Comparison of ENCODE assay signal across 14 mouse cellular contexts in genomic region chr17:28034986-28035385, GRCm38 (mm10). TPM values are rescaled to one million over a fixed set of nuclear protein-coding genes. Genes with fewer than 3 reads are reported as not detected.
DNase-seq lines count a peak whose midpoint lies in the region; ATAC-seq and TF ChIP-seq lines count a peak whose summit lies in the region.
"Had no signal": no experiment of that assay in that cellular context is flagged by ENCODE, and none has a peak within 500 bp of the region (broad histone marks: within the 10 kb centered on the region; RNA-seq: fewer than 3 reads in every experiment).

No protein-coding gene starts in this region.

- H3K9me3 ChIP-seq in stomach, embryonic 16.5 days (replicated peaks; ENCODE audit: control insufficient read depth, low read length), result no peaks in the 10 kb centered on the region
- no peaks in the 10 kb centered on the region for H3K9me3 ChIP-seq in stomach, postnatal 0 days (ENCODE audit: control insufficient read depth, low read length)
- H3K9me3 ChIP-seq in lung, embryonic 15.5 days, result no peaks in the 10 kb centered on the region
- H3K9me3 ChIP-seq: embryonic facial prominence, embryonic 15.5 days; limb, embryonic 13.5 days had no signal

- 60% methylated on average over 8 of the region's 8 CpGs for WGBS in stomach, embryonic 16.5 days
- 50% methylated on average over 8 of the region's 8 CpGs for WGBS in stomach, postnatal 0 days
- 47% methylated on average over 8 of the region's 8 CpGs for WGBS in lung, embryonic 15.5 days

- no peak overlapping the region for H3K4me2 ChIP-seq in stomach, embryonic 16.5 days (ENCODE audit: low read depth, low read length)
- no peak overlapping the region for H3K4me2 ChIP-seq in stomach, postnatal 0 days (replicated peaks; ENCODE audit: low read depth)
- H3K4me2 ChIP-seq in lung, embryonic 15.5 days, result no peak overlapping the region
- H3K4me2 ChIP-seq: embryonic facial prominence, embryonic 15.5 days; limb, embryonic 13.5 days had no signal

- 0 out of 2 replicates have a peak overlapping the region, but pooled peaks have one; percentile 2 for H3K9ac ChIP-seq in stomach, embryonic 16.5 days (ENCODE audit: low read length)
- no peak overlapping the region for H3K9ac ChIP-seq in stomach, postnatal 0 days (ENCODE audit: low read length)
- H3K9ac ChIP-seq in lung, embryonic 15.5 days, result no peak overlapping the region
- H3K9ac ChIP-seq: embryonic facial prominence, embryonic 15.5 days; limb, embryonic 13.5 days had no signal

- no peak overlapping the region for H3K4me3 ChIP-seq in stomach, embryonic 16.5 days (replicated peaks; ENCODE audit: low read length)
- H3K4me3 ChIP-seq in stomach, postnatal 0 days (ENCODE audit: low read depth, low read length), result no peak overlapping the region
- no peak overlapping the region for H3K4me3 ChIP-seq in lung, embryonic 15.5 days
- H3K4me3 ChIP-seq: embryonic facial prominence, embryonic 15.5 days; limb, embryonic 13.5 days had no signal

- H3K27ac ChIP-seq in stomach, embryonic 16.5 days (ENCODE audit: low read length), result no peak overlapping the region
- H3K27ac ChIP-seq in stomach, postnatal 0 days (replicated peaks), result no peak overlapping the region
- H3K27ac ChIP-seq in lung, embryonic 15.5 days, result peak overlapping the region; percentile 83
- H3K27ac ChIP-seq: embryonic facial prominence, embryonic 15.5 days; limb, embryonic 13.5 days; macrophage had no signal

- TF ChIP-seq CTCF in stomach, postnatal 0 days (IDR thresholded peaks at IDR 0.05; ENCODE audit: low read depth), result no peak

- peaks cover 12% of the 10 kb centered on the region; the same call in 1 of the 2 replicates for H3K4me1 ChIP-seq in stomach, embryonic 16.5 days (ENCODE audit: control insufficient read depth, insufficient read depth, low read length)
- 0 out of 2 replicates have a peak, but pooled peaks cover 2% of the 10 kb centered on the region for H3K4me1 ChIP-seq in stomach, postnatal 0 days (replicated peaks; ENCODE audit: control insufficient read depth, insufficient read depth)
- peaks cover 73% of the 10 kb centered on the region for H3K4me1 ChIP-seq in lung, embryonic 15.5 days

- no peak for ATAC-seq in stomach, embryonic 16.5 days (ENCODE audit: insufficient read depth, low FRiP score)
- ATAC-seq in stomach, postnatal 0 days (ENCODE audit: low FRiP score, low TSS enrichment), result no peak
- peak; percentile 79 for ATAC-seq in lung, embryonic 15.5 days (ENCODE audit: borderline replicate concordance, extremely low read depth, low FRiP score, low TSS enrichment)
- ATAC-seq: forebrain, embryonic 16.5 days had no signal

- no peak for TF ChIP-seq EP300 in stomach, postnatal 0 days (optimal IDR thresholded peaks at IDR 0.05)

- no peaks in the 10 kb centered on the region for H3K27me3 ChIP-seq in stomach, embryonic 16.5 days (ENCODE audit: control insufficient read depth, insufficient read depth, low read length)
- no peaks in the 10 kb centered on the region for H3K27me3 ChIP-seq in stomach, postnatal 0 days (ENCODE audit: control insufficient read depth, insufficient read depth, low read length)
- no peaks in the 10 kb centered on the region for H3K27me3 ChIP-seq in lung, embryonic 15.5 days
- H3K27me3 ChIP-seq: embryonic facial prominence, embryonic 15.5 days; limb, embryonic 13.5 days had no signal

- H3K36me3 ChIP-seq in stomach, embryonic 16.5 days (ENCODE audit: control insufficient read depth, insufficient read depth, low read length), result no peaks in the 10 kb centered on the region
- peaks cover 4% of the 10 kb centered on the region; the same call in 1 of the 2 replicates for H3K36me3 ChIP-seq in stomach, postnatal 0 days (ENCODE audit: control insufficient read depth, insufficient read depth, low read length)
- peaks cover 10% of the 10 kb centered on the region; the same call in 1 of the 2 replicates for H3K36me3 ChIP-seq in lung, embryonic 15.5 days

- peak; percentile 49 for DNase-seq in gastrocnemius, postnatal 25 days
- no peak for DNase-seq in gastrocnemius, postnatal 4 days (ENCODE audit: low spot score in 2 of 2)
- DNase-seq in stomach, postnatal 0 days (ENCODE audit: low spot score), result no peak
- DNase-seq in kidney, adult 9 months, result no peak
- DNase-seq in cerebellum, adult 18-20 months, result no peak
- DNase-seq: kidney, postnatal 14 days; thymus, postnatal 14 days had no signal

RNA-seq across cellular contexts. Expression of gene Tcp11, which starts 45.5 kb away (rescaled TPM):
- not detected for total RNA-seq in gastrocnemius, postnatal 25 days (2021)
- under 1 TPM; 0.70 to 0.93 TPM for total RNA-seq in gastrocnemius, postnatal 4 days (2021)
- polyA plus RNA-seq in stomach, embryonic 16.5 days (2015; fragmentation: Nextera tagmentation; extraction: Ambion mirVana), result 1.1 and 1.9 TPM in 2 replicates
- 1.1 and 1.7 TPM in 2 replicates for polyA plus RNA-seq in stomach, postnatal 0 days (2015; fragmentation: Nextera tagmentation; extraction: Ambion mirVana)
- 3.9 and 4.3 TPM in 2 replicates for polyA plus RNA-seq in lung, embryonic 15.5 days (2015; fragmentation: Nextera tagmentation; extraction: Ambion mirVana)
- total RNA-seq: adrenal gland, adult 18-20 months had no signal
- polyA plus RNA-seq: macrophage had no signal
